Mouse (Mus musculus): ENCODE data around the gene Akap1. TPM values are rescaled to one million over a fixed set of nuclear protein-coding genes. Genes with fewer than 3 reads are reported as not detected.

The Akap1 gene
- total and polyA plus RNA-seq, 2 experiments: 37.7 to 81.5 TPM

DNA sequence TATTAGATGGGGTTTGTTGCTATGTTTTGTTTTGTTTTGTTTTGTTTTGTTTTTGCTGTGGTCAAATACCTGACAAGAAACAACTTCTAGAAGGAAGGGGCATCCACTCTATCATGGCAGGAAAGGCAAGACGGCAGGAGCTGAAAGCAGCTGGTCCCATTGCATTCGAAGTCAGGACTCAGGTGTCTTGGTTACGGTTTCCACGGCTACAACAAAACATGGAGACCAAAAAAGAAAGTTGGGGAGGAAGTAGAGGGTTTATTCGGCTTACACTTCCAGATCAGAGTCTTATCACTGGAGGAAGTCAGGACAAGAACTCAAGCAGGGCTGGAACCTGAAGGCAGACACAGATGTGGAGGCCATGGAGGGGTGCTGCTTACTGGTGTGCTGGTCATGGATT, 47.3 kb downstream of the Akap1 start:
- no peak overlapping the region for H3K9ac ChIP-seq (ENCODE audit: low read depth, low read length)
- no peaks in the 10 kb centered on the region for H3K79me2 ChIP-seq (ENCODE audit: control insufficient read depth, insufficient read depth, low read length)
- no peak for DNase-seq (ENCODE audit: extremely low read depth, low read depth, low spot score)
- H3K4me3 ChIP-seq (ENCODE audit: insufficient read depth, low read depth, low read length): no peak overlapping the region
- 71% methylated on average over 5 of the region's 5 CpGs for WGBS
- TF ChIP-seq POLR2A (IDR thresholded peaks at IDR 0.05; ENCODE audit: extremely low read depth, insufficient read depth, low read length): no peak
- TF ChIP-seq CTCF (IDR thresholded peaks at IDR 0.05; ENCODE audit: low read depth, low read length): no peak
- no peaks in the 10 kb centered on the region for H3K27me3 ChIP-seq (ENCODE audit: control insufficient read depth, insufficient read depth, low read length)
- H3K27ac ChIP-seq (replicated peaks; ENCODE audit: insufficient read depth, low read depth, low read length): no peak overlapping the region
- no peaks in the 10 kb centered on the region for H3K36me3 ChIP-seq (ENCODE audit: control insufficient read depth, insufficient read depth, low read length)
- no peaks in the 10 kb centered on the region for H3K4me1 ChIP-seq (ENCODE audit: control insufficient read depth, insufficient read depth, low read length)

DNA sequence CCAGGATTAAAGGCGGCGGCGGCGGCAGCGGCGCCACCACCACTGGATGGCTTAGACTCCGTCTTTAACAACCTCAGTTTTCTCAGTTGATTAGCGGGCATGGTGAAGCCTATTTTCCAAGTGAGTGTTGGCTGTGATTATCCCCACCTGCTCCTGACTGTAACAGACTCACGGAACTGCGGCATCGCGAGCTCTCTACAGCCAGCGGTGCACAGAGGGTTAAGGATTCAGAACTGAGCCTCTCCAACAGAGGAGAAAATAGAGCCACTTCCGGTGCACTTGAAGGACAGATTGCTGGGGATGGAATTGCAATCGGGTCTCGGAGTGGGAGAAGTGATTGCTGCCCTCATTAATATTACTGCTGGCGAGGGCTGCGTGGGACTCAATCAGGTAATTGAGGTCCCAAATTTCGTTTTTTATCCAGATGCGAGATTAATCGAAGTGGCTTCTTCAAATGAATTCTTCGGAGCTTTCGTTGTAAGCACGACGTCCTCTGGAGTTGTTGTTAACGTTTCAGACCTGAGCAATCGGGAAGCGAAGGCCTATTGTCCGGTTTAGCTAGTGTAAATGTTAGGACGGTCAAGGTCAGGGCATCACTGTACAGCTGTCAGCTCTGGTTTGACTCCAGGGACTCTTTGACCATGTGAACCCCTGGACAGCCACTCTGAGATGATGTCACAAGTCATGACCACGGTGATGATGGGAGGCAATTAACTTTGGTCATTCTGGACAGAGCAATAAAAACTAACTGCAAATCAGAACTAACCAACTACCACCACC, 61.0 kb downstream of the Akap1 start:
- no peak for TF ChIP-seq CTCF (IDR thresholded peaks at IDR 0.05; ENCODE audit: low read depth, low read length)
- Histone ChIP-seq H3K27ac (replicated peaks; ENCODE audit: insufficient read depth, low read depth, low read length) (no peak overlapping the region), H3K4me3 (ENCODE audit: insufficient read depth, low read depth, low read length) (no peak overlapping the region), H3K9ac (ENCODE audit: low read depth, low read length) (no peak overlapping the region), H3K4me1 (ENCODE audit: control insufficient read depth, insufficient read depth, low read length) (no peaks in the 10 kb centered on the region), H3K79me2 (ENCODE audit: control insufficient read depth, insufficient read depth, low read length) (no peaks in the 10 kb centered on the region), H3K36me3 (ENCODE audit: control insufficient read depth, insufficient read depth, low read length) (no peaks in the 10 kb centered on the region), H3K27me3 (ENCODE audit: control insufficient read depth, insufficient read depth, low read length) (0 out of 2 replicates have a peak, but pooled peaks cover 5% of the 10 kb centered on the region)
- DNase-seq (ENCODE audit: extremely low read depth, low read depth, low spot score): no peak
- WGBS: 41% methylated on average over 31 of the region's 31 CpGs

DNA sequence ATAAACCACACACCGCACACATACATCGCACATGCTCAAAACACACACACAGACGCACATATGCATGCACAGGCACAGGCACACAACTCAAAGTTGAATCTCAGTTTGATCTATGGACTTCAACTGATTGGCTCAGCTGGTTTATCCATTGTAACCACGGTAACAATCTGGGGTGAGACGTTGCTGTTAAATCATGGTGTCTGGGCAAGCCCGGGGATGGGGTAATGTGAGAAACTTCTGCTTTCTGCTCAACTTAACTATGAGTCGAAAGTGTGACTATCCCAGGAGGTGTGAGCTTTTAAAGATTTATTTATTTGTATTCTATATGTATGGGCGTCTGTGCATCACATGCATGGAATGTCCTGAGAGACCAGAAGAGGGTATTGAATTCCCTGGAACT, 68.2 kb downstream of the Akap1 start:
- Histone ChIP-seq H3K36me3 (ENCODE audit: control insufficient read depth, insufficient read depth, low read length) (no peaks in the 10 kb centered on the region), H3K9ac (ENCODE audit: low read depth, low read length) (no peak overlapping the region), H3K27ac (replicated peaks; ENCODE audit: insufficient read depth, low read depth, low read length) (no peak overlapping the region), H3K27me3 (ENCODE audit: control insufficient read depth, insufficient read depth, low read length) (no peaks in the 10 kb centered on the region), H3K4me1 (ENCODE audit: control insufficient read depth, insufficient read depth, low read length) (no peaks in the 10 kb centered on the region), H3K4me3 (ENCODE audit: insufficient read depth, low read depth, low read length) (no peak overlapping the region), H3K79me2 (ENCODE audit: control insufficient read depth, insufficient read depth, low read length) (no peaks in the 10 kb centered on the region)
- 88% methylated on average over 8 of the region's 8 CpGs for WGBS
- DNase-seq (ENCODE audit: extremely low read depth, low read depth, low spot score): no peak
- TF ChIP-seq CTCF (IDR thresholded peaks at IDR 0.05; ENCODE audit: low read depth, low read length) (no peak), POLR2A (IDR thresholded peaks at IDR 0.05; ENCODE audit: extremely low read depth, insufficient read depth, low read length) (no peak)

GRCm38 (mm10) chr11:88789893-88790292, 74.5 kb downstream of the Akap1 start:
- H3K36me3 ChIP-seq (ENCODE audit: control insufficient read depth, insufficient read depth, low read length): no peaks in the 10 kb centered on the region
- no peaks in the 10 kb centered on the region for H3K4me1 ChIP-seq (ENCODE audit: control insufficient read depth, insufficient read depth, low read length)
- no peak overlapping the region for H3K9ac ChIP-seq (ENCODE audit: low read depth, low read length)
- H3K27ac ChIP-seq (replicated peaks; ENCODE audit: insufficient read depth, low read depth, low read length): no peak overlapping the region
- no peak for TF ChIP-seq POLR2A (IDR thresholded peaks at IDR 0.05; ENCODE audit: extremely low read depth, insufficient read depth, low read length)
- TF ChIP-seq CTCF (IDR thresholded peaks at IDR 0.05; ENCODE audit: low read depth, low read length): no peak
- 79% methylated on average over 2 of the region's 2 CpGs for WGBS
- DNase-seq (ENCODE audit: extremely low read depth, low read depth, low spot score): no peak
- no peaks in the 10 kb centered on the region for H3K79me2 ChIP-seq (ENCODE audit: control insufficient read depth, insufficient read depth, low read length)
- H3K4me3 ChIP-seq (ENCODE audit: insufficient read depth, low read depth, low read length): no peak overlapping the region
- no peaks in the 10 kb centered on the region; the same call in 1 of the 2 replicates for H3K27me3 ChIP-seq (ENCODE audit: control insufficient read depth, insufficient read depth, low read length)

- TF ChIP-seq POLR2A (IDR thresholded peaks at IDR 0.05; ENCODE audit: extremely low read depth, insufficient read depth, low read length): no peak
- Histone ChIP-seq H3K36me3 (ENCODE audit: control insufficient read depth, insufficient read depth, low read length) (no peaks in the 10 kb centered on the region), H3K4me3 (ENCODE audit: insufficient read depth, low read depth, low read length) (no peak overlapping the region), H3K79me2 (ENCODE audit: control insufficient read depth, insufficient read depth, low read length) (no peaks in the 10 kb centered on the region), H3K9ac (ENCODE audit: low read depth, low read length) (no peak overlapping the region), H3K4me1 (ENCODE audit: control insufficient read depth, insufficient read depth, low read length) (no peaks in the 10 kb centered on the region), H3K27me3 (ENCODE audit: control insufficient read depth, insufficient read depth, low read length) (no peaks in the 10 kb centered on the region; the same call in 1 of the 2 replicates), H3K27ac (replicated peaks; ENCODE audit: insufficient read depth, low read depth, low read length) (no peak overlapping the region)
- WGBS: 75% methylated on average over 7 of the region's 7 CpGs
- no peak for DNase-seq (ENCODE audit: extremely low read depth, low read depth, low spot score)
Observed at GRCm38 (mm10) chr11:88786816-88787215, 77.6 kb downstream of the Akap1 start.

DNA sequence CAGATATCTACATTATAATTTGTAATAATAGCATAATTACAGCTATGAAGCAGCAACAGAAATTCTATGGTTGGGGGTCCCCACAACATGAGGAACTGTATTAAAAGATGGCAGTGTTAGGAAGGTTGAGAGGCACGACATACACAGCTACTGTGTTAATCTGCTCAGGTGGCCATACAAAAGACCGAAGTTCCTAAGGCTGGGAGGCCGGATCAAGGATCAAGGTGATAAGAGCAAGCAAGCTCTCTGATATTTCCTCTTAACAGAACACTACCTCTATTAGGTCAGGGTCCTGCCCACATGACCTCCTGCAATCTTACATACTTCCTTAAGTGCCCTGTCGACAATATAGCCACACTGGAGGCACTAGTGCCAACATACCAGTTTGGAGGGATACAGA, 80.9 kb downstream of the Akap1 start:
- Histone ChIP-seq H3K36me3 (ENCODE audit: control insufficient read depth, insufficient read depth, low read length) (no peaks in the 10 kb centered on the region), H3K27ac (replicated peaks; ENCODE audit: insufficient read depth, low read depth, low read length) (no peak overlapping the region), H3K4me3 (ENCODE audit: insufficient read depth, low read depth, low read length) (no peak overlapping the region), H3K9ac (ENCODE audit: low read depth, low read length) (no peak overlapping the region), H3K27me3 (ENCODE audit: control insufficient read depth, insufficient read depth, low read length) (no peaks in the 10 kb centered on the region; the same call in 1 of the 2 replicates), H3K79me2 (ENCODE audit: control insufficient read depth, insufficient read depth, low read length) (no peaks in the 10 kb centered on the region), H3K4me1 (ENCODE audit: control insufficient read depth, insufficient read depth, low read length) (no peaks in the 10 kb centered on the region)
- TF ChIP-seq CTCF (IDR thresholded peaks at IDR 0.05; ENCODE audit: low read depth, low read length) (no peak), POLR2A (IDR thresholded peaks at IDR 0.05; ENCODE audit: extremely low read depth, insufficient read depth, low read length) (no peak)
- DNase-seq (ENCODE audit: extremely low read depth, low read depth, low spot score): no peak
- 74% methylated on average over 4 of the region's 4 CpGs for WGBS
